Comparison of ENCODE assay signal across 9 mouse cellular contexts in the genomic region with DNA sequence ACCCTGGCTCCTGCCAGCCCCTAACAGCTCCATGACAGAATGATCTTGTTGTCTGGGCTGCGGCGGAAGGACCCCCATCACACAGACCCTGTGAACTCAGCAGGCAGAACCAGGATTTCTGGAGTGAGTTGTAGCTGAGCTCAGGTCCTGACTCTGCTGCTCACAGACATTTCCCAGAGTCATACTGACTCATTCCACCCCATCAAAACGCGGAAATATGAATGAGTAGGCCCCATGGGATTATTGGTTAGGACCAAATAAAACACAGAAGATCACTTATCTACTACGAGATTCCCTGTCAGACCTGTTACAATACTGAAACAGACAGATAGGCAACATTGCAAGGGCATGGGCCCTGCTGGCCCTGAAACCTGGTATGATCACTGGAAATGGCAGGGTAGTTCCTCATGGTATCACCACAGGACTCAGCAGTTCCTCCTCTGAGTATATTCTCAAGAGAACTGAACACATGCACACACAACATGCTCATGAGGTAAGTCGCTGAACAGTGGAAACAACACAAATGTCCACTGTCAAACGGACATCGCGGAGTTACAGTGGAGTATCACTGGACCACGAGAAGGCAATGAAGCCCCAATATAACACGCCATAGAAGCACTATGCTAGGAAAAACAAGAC. TPM values are rescaled to one million over a fixed set of nuclear protein-coding genes. Genes with fewer than 3 reads are reported as not detected.
DNase-seq lines count a peak whose midpoint lies in the region; ATAC-seq and TF ChIP-seq lines count a peak whose summit lies in the region.
"Had no signal": no experiment of that assay in that cellular context is flagged by ENCODE, and none has a peak within 500 bp of the region (broad histone marks: within the 10 kb centered on the region; RNA-seq: fewer than 3 reads in every experiment).

No protein-coding gene starts in this region.

- H3K9me3 ChIP-seq in forebrain, postnatal 0 days (ENCODE audit: low read length) = no peaks in the 10 kb centered on the region
- H3K9me3 ChIP-seq in liver, embryonic 16.5 days (replicated peaks; ENCODE audit: control insufficient read depth, low read length) = no peaks in the 10 kb centered on the region
- no peaks in the 10 kb centered on the region for H3K9me3 ChIP-seq in intestine, embryonic 15.5 days
- H3K9me3 ChIP-seq: neural tube, embryonic 12.5 days had no signal

- TF ChIP-seq CTCF in thymus, adult 2 months (IDR thresholded peaks at IDR 0.05; ENCODE audit: borderline replicate concordance, control insufficient read depth, extremely low read depth, insufficient read depth, low read length, poor library complexity) = no peak
- no peak for TF ChIP-seq CTCF in forebrain, postnatal 0 days (IDR thresholded peaks at IDR 0.05; ENCODE audit: low read depth)

- 58% methylated on average over 11 of the region's 11 CpGs for WGBS in thymus, adult 2 months
- 85% methylated on average over 11 of the region's 11 CpGs for WGBS in forebrain, postnatal 0 days
- WGBS in liver, embryonic 16.5 days (ENCODE audit: insufficient replicate concordance) = 60% methylated on average over 11 of the region's 11 CpGs
- WGBS in intestine, embryonic 15.5 days = 74% methylated on average over 11 of the region's 11 CpGs

- ATAC-seq in forebrain, postnatal 0 days = no peak
- no peak for ATAC-seq in liver, embryonic 16.5 days (ENCODE audit: low read depth)
- ATAC-seq in intestine, embryonic 15.5 days = no peak
- no peak for ATAC-seq in megakaryocyte-erythroid progenitor cell, adult 5-6 weeks (replicated peaks; ENCODE audit: low FRiP score, low TSS enrichment, poor library complexity, severe bottlenecking)

- H3K4me3 ChIP-seq in thymus, adult 2 months (ENCODE audit: control insufficient read depth, insufficient read depth, low read length) = no peak overlapping the region
- H3K4me3 ChIP-seq in forebrain, postnatal 0 days (ENCODE audit: low read depth, low read length) = no peak overlapping the region
- H3K4me3 ChIP-seq in liver, embryonic 16.5 days (ENCODE audit: low read depth, low read length) = no peak overlapping the region
- H3K4me3 ChIP-seq in intestine, embryonic 15.5 days (replicated peaks) = no peak overlapping the region
- H3K4me3 ChIP-seq: neural tube, embryonic 12.5 days had no signal

- H3K9ac ChIP-seq in forebrain, postnatal 0 days = no peak overlapping the region
- H3K9ac ChIP-seq in liver, embryonic 16.5 days (ENCODE audit: low read depth, low read length) = peak overlapping the region; percentile 23; the same call in 1 of the 2 replicates
- no peak overlapping the region for H3K9ac ChIP-seq in intestine, embryonic 15.5 days
- H3K9ac ChIP-seq: neural tube, embryonic 12.5 days had no signal

- peaks cover 41% of the 10 kb centered on the region for H3K4me1 ChIP-seq in thymus, adult 2 months (replicated peaks; ENCODE audit: control insufficient read depth, insufficient read depth, low read length)
- H3K4me1 ChIP-seq in forebrain, postnatal 0 days (ENCODE audit: insufficient read depth) = no peaks in the 10 kb centered on the region; the same call in 1 of the 2 replicates
- H3K4me1 ChIP-seq in liver, embryonic 16.5 days (ENCODE audit: control insufficient read depth, low read depth, low read length) = peaks cover 61% of the 10 kb centered on the region
- peaks cover 7% of the 10 kb centered on the region for H3K4me1 ChIP-seq in intestine, embryonic 15.5 days (replicated peaks)

- TF ChIP-seq POLR2A in thymus, adult 2 months (IDR thresholded peaks at IDR 0.05; ENCODE audit: control insufficient read depth, extremely low read depth, insufficient read depth, low read length, poor library complexity) = no peak

- DNase-seq in thymus, adult 2 months = no peak
- no peak for DNase-seq in thymus, postnatal 25 days
- DNase-seq in forebrain, postnatal 0 days = no peak
- DNase-seq in cerebellum, adult 11-12 months = no peak
- no peak for DNase-seq in heart, adult 9 months (ENCODE audit: low spot score in 2 of 2)

- H3K36me3 ChIP-seq in thymus, adult 2 months (ENCODE audit: control insufficient read depth, insufficient read depth, low read length) = no peaks in the 10 kb centered on the region; the same call in 1 of the 2 replicates
- peaks cover 7% of the 10 kb centered on the region; the same call in 1 of the 2 replicates for H3K36me3 ChIP-seq in forebrain, postnatal 0 days (ENCODE audit: insufficient read depth)
- no peaks in the 10 kb centered on the region for H3K36me3 ChIP-seq in liver, embryonic 16.5 days (ENCODE audit: control insufficient read depth, insufficient read depth)
- no peaks in the 10 kb centered on the region for H3K36me3 ChIP-seq in intestine, embryonic 15.5 days

- H3K27me3 ChIP-seq in thymus, adult 2 months (ENCODE audit: control insufficient read depth, insufficient read depth, low read length) = no peaks in the 10 kb centered on the region
- no peaks in the 10 kb centered on the region for H3K27me3 ChIP-seq in forebrain, postnatal 0 days (ENCODE audit: insufficient read depth, low read length)
- H3K27me3 ChIP-seq in liver, embryonic 16.5 days (ENCODE audit: control insufficient read depth, insufficient read depth, low read depth, low read length) = no peaks in the 10 kb centered on the region
- no peaks in the 10 kb centered on the region for H3K27me3 ChIP-seq in intestine, embryonic 15.5 days (replicated peaks)
- H3K27me3 ChIP-seq: neural tube, embryonic 12.5 days had no signal

- peak overlapping the region; percentile 29; the same call in 1 of the 2 replicates for H3K27ac ChIP-seq in thymus, adult 2 months (ENCODE audit: control insufficient read depth, insufficient read depth, low read length)
- peak overlapping the region; percentile 15; the same call in 1 of the 2 replicates for H3K27ac ChIP-seq in forebrain, postnatal 0 days (ENCODE audit: low read depth, low read length)
- peak overlapping the region; percentile 69 for H3K27ac ChIP-seq in liver, embryonic 16.5 days (ENCODE audit: low read length)
- H3K27ac ChIP-seq in intestine, embryonic 15.5 days = no peak overlapping the region
- H3K27ac ChIP-seq: neural tube, embryonic 12.5 days had no signal

- H3K4me2 ChIP-seq in forebrain, postnatal 0 days (ENCODE audit: low read depth) = no peak overlapping the region
- H3K4me2 ChIP-seq in liver, embryonic 16.5 days (ENCODE audit: low read depth, low read length) = no peak overlapping the region
- H3K4me2 ChIP-seq in intestine, embryonic 15.5 days (replicated peaks) = no peak overlapping the region
- H3K4me2 ChIP-seq: neural tube, embryonic 12.5 days had no signal

RNA-seq across cellular contexts. Expression of gene Mvb12b, which starts 40.4 kb away (rescaled TPM):
- 79.3 and 94.9 TPM in 2 replicates for polyA plus RNA-seq in thymus, adult 2 months (2012; rRNA removed)
- 107 and 141 TPM in 2 replicates for total RNA-seq in forebrain, postnatal 0 days (2014; rRNA removed)
- 72.0 and 82.8 TPM in 2 replicates for polyA plus RNA-seq in forebrain, postnatal 0 days (2015; fragmentation: Nextera tagmentation; extraction: Ambion mirVana)
- polyA plus RNA-seq in liver, embryonic 16.5 days (2015; fragmentation: Nextera tagmentation; extraction: Ambion mirVana) = 8.7 and 11.0 TPM in 2 replicates
- polyA plus RNA-seq in intestine, embryonic 15.5 days (2015; fragmentation: Nextera tagmentation; extraction: Ambion mirVana) = 12.8 and 15.7 TPM in 2 replicates
- total RNA-seq in megakaryocyte-erythroid progenitor cell, adult 5-6 weeks (2014; fragmentation: Nextera tagmentation) = 43.6 and 57.1 TPM in 2 replicates
- 11.3 and 15.2 TPM in 2 replicates for total RNA-seq in megakaryocyte-erythroid progenitor cell, adult 5-6 weeks (2017)
